Mouse (Mus musculus) forebrain, embryonic 16.5 days (tissue): ENCODE results near the gene Gck. TPM values are rescaled to one million over a fixed set of nuclear protein-coding genes. Genes with fewer than 3 reads are reported as not detected.
"Not testable (repeated sequence)": the region's sequence is repeated elsewhere in the genome, so short reads cannot be mapped to it uniquely, and the experiment has no call there.

Experiments
- ATAC-seq: fragments of 200-750 bp; cut with Nextera tagmentation; 2 replicates; pipeline ENCODE4 v1.8.0; 2017; ENCODE audit warnings: mild to moderate bottlenecking, moderate library complexity
- H3K27ac ChIP-seq: fragments of 300-500 bp; sonication (generic); 2 replicates; pipeline ENCODE4 v1.5.1; 2014; ENCODE audit warnings: low read length, control low read depth
- H3K27me3 ChIP-seq: fragments of 300-500 bp; sonication (generic); replicated peaks from 2 replicates; pipeline ENCODE4 v1.6.1; 2014; ENCODE audit warnings: low read length; ENCODE audit not compliant: control insufficient read depth, insufficient read depth
- H3K36me3 ChIP-seq: fragments of 300-500 bp; sonication (generic); 2 replicates; pipeline ENCODE4 v1.6.1; 2014; ENCODE audit not compliant: control insufficient read depth, insufficient read depth
- H3K4me1 ChIP-seq: fragments of 300-500 bp; sonication (generic); replicated peaks from 2 replicates; pipeline ENCODE4 v1.6.1; 2014; ENCODE audit warnings: low read length; ENCODE audit not compliant: control insufficient read depth, insufficient read depth
- H3K4me2 ChIP-seq: fragments of 300-500 bp; sonication (generic); 2 replicates; pipeline ENCODE4 v1.6.1; 2014; ENCODE audit warnings: mild to moderate bottlenecking, low read length, control low read depth
- H3K4me3 ChIP-seq: fragments of 300-500 bp; sonication (generic); replicated peaks from 2 replicates; pipeline ENCODE4 v1.5.1; 2014; ENCODE audit warnings: mild to moderate bottlenecking, low read length, control low read depth
- H3K9ac ChIP-seq: fragments of 300-500 bp; sonication (generic); replicated peaks from 2 replicates; pipeline ENCODE4 v1.6.1; 2014; ENCODE audit warnings: low read depth, low read length, control low read depth
- H3K9me3 ChIP-seq: fragments of 300-500 bp; sonication (generic); 2 replicates; pipeline ENCODE4 v1.6.1; 2016; ENCODE audit warnings: low read length; ENCODE audit not compliant: control insufficient read depth
- WGBS: fragments of 180-500 bp; shearing (Covaris S2); extraction: QIAGEN DNeasy Blood & Tissue Kit; methylation state at CpG from one replicate; pipeline ENCODE4 v1.1.7; 2014; 5-methylcytosine and 5-hydroxymethylcytosine counted together
- polyA plus RNA-seq: library from polyadenylated mRNA; unstranded; fragments of >200 nt; fragmentation: Nextera tagmentation; extraction: Ambion mirVana; gene quantifications from 2 replicates; pipeline ENCODE4 v1.2.1, GENCODE M21; 2015

Gck gene
- polyA plus RNA-seq, 1 experiment from 2014 or later = 8.2 TPM

- no peaks in the 10 kb centered on the region for H3K4me1 ChIP-seq
- no peaks in the 10 kb centered on the region for H3K36me3 ChIP-seq
- H3K9me3 ChIP-seq = no peaks in the 10 kb centered on the region
- H3K4me3 ChIP-seq = no peak overlapping the region
- no peak for ATAC-seq
- 63% methylated on average over 4 of the region's 4 CpGs for WGBS
- H3K27ac ChIP-seq = no peak overlapping the region
- H3K4me2 ChIP-seq = no peak overlapping the region
- H3K27me3 ChIP-seq = no peaks in the 10 kb centered on the region
- no peak overlapping the region for H3K9ac ChIP-seq
These were observed 2.1 kb downstream of the Gck start for GRCm38 (mm10) chr11:5947796-5948195.

DNA sequence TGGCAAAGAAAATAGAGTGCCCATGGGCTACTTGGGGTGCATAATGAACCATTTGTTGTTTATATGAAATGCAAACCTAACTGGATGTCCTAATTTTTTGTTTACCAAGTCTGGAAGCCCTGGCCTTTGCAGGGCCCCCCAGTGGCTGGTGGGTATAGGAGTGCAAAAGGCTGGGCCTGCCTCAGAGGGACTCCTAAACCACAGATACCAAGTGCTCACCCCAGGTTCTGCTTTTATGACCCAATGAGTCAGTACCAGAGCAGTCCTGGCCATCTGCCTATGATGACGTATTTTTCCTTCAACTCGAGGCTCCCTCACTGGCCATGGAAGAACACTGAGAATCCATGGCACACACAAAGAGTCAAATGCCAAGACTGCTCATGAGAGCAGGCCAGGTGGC is 4.8 kb downstream of the Gck start:
- no peaks in the 10 kb centered on the region for H3K4me1 ChIP-seq
- no peaks in the 10 kb centered on the region for H3K27me3 ChIP-seq
- H3K9ac ChIP-seq = no peak overlapping the region
- no peaks in the 10 kb centered on the region for H3K36me3 ChIP-seq
- no peaks in the 10 kb centered on the region for H3K9me3 ChIP-seq
- WGBS = 86% methylated on average over 2 of the region's 2 CpGs
- no peak overlapping the region for H3K4me3 ChIP-seq
- no peak overlapping the region for H3K4me2 ChIP-seq
- H3K27ac ChIP-seq = no peak overlapping the region
- no peak for ATAC-seq

- H3K36me3 ChIP-seq = no peaks in the 10 kb centered on the region
- H3K27ac ChIP-seq = no peak overlapping the region
- H3K27me3 ChIP-seq = no peaks in the 10 kb centered on the region
- no peak overlapping the region for H3K9ac ChIP-seq
- no peaks in the 10 kb centered on the region for H3K4me1 ChIP-seq
- 59% methylated on average over 6 of the region's 6 CpGs for WGBS
- no peak overlapping the region for H3K4me2 ChIP-seq
- H3K4me3 ChIP-seq = no peak overlapping the region
- ATAC-seq = no peak
- H3K9me3 ChIP-seq = no peaks in the 10 kb centered on the region
These were observed 6.9 kb downstream of the Gck start for GRCm38 (mm10) chr11:5942966-5943365.

DNA sequence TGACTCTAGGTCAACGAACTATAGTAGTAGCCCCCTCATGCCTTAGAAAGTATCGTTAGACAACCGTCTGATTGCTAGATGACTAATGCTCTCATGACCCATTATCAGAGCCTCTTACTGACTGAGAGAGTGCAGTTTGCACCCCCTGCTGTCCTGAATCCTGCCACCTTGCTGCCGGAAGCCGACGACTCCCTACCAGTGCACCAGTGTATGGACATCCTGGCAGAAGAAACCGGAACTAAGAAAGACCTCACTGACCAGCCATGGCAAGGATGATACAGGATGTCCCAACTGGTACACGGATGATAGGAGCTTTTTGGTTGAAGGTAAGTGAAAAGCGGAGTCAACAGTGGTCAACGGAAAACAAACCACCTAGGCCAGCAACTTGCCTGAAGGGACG is 15.3 kb downstream of the Gck start:
- H3K27me3 ChIP-seq, H3K36me3 ChIP-seq, H3K27ac ChIP-seq, ATAC-seq, H3K9me3 ChIP-seq, H3K4me2 ChIP-seq, H3K9ac ChIP-seq, H3K4me3 ChIP-seq, H3K4me1 ChIP-seq: not testable (repeated sequence)
- 90% methylated on average over 11 of the region's 11 CpGs for WGBS

DNA sequence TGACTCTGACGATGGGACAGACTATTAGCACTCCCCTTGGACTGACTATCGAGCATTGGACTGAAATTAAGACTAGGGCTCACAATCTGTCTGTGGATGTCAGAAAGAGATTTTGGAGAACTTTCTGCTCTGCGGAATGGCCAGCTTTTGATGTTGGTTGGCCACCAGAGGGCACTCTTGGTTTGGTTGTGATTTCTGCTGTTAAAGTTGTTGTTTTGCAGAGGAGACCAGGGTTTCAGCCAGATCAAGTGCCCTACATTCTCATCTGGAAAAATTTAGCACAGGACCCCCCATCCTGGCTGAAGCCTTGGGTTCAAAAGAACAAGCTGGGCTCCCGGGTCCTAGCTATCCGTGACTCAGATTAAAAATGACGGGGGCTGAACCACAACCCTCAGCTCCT is 17.9 kb downstream of the Gck start:
- not testable (repeated sequence) for ATAC-seq, H3K27ac ChIP-seq, H3K4me3 ChIP-seq, H3K27me3 ChIP-seq, H3K36me3 ChIP-seq, H3K9ac ChIP-seq, H3K4me2 ChIP-seq, H3K9me3 ChIP-seq, H3K4me1 ChIP-seq
- WGBS = 83% methylated on average over 6 of the region's 6 CpGs

DNA sequence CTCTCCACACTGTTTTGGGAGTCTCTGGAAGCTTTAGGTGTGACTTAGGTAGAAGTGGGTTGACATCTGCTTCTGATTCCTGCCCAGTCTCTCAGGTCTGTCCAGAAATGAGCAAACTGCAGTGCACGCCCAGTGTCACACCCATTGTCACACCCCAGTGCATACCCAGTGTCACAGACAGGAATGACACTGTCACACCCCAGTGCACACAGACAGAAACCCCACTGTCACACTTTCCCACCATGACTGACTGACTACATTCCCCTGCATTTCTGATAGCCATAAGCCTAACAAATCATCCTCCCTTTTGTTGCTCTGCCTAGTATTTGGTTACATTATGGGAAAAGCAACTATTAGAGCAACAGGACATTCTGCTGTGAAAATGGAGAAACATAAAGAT is 19.3 kb downstream of the Gck start:
- 89% methylated on average over 1 of the region's 1 CpGs for WGBS
- no peak overlapping the region for H3K4me3 ChIP-seq
- no peak overlapping the region for H3K9ac ChIP-seq
- H3K9me3 ChIP-seq = no peaks in the 10 kb centered on the region
- H3K4me2 ChIP-seq = no peak overlapping the region
- ATAC-seq = no peak
- no peaks in the 10 kb centered on the region for H3K36me3 ChIP-seq
- no peaks in the 10 kb centered on the region for H3K27me3 ChIP-seq
- no peak overlapping the region for H3K27ac ChIP-seq
- no peaks in the 10 kb centered on the region for H3K4me1 ChIP-seq

GRCm38 (mm10) chr11:5926696-5927220 is 23.1 kb downstream of the Gck start:
- Histone ChIP-seq H3K36me3 (no peaks in the 10 kb centered on the region), H3K9ac (no peak overlapping the region), H3K27ac (no peak overlapping the region), H3K4me2 (no peak overlapping the region), H3K9me3 (no peaks in the 10 kb centered on the region), H3K4me1 (no peaks in the 10 kb centered on the region), H3K27me3 (no peaks in the 10 kb centered on the region), H3K4me3 (no peak overlapping the region)
- ATAC-seq = no peak
- WGBS = 82% methylated on average over 3 of the region's 3 CpGs

- no peak for ATAC-seq
- H3K9ac ChIP-seq = no peak overlapping the region
- H3K36me3 ChIP-seq = no peaks in the 10 kb centered on the region
- 57% methylated on average over 8 of the region's 8 CpGs for WGBS
- no peaks in the 10 kb centered on the region for H3K27me3 ChIP-seq
- no peak overlapping the region for H3K4me2 ChIP-seq
- H3K9me3 ChIP-seq = no peaks in the 10 kb centered on the region
- H3K4me1 ChIP-seq = no peaks in the 10 kb centered on the region
- H3K27ac ChIP-seq = no peak overlapping the region
- no peak overlapping the region for H3K4me3 ChIP-seq
These were observed 25.2 kb downstream of the Gck start for GRCm38 (mm10) chr11:5924699-5925098.

DNA sequence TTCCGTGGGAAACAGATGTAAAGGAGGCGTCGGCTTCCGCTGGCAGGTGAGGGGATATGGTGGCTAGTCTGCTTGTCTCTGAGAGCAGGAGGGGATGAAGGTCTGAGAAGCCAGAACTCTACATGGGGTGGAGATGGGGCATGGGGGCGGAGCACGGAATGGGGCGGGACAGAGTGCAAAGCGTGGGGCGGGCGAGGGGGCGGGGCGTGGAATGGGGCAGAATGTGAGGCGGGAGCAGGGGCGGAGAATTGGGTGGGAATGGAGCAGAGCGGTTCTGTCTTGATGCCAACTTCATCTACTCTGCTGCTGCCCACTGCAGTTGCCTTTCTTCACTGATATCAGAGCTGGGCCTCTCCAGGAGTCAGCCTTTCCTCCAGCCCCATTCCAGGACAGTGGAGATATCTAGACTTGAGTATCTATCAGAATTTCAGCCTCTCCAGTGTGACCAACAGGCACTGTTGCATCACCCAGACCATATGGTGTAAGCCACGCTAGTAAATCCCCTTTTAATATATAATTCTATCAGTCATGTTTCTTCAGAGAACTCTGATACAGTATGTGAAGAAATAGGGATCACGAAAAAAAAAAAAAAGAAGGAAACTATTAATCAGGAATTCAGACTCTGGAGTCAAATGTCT is 29.4 kb downstream of the Gck start:
- no peak overlapping the region for H3K9ac ChIP-seq
- H3K27me3 ChIP-seq = no peaks in the 10 kb centered on the region
- no peak overlapping the region for H3K4me3 ChIP-seq
- 36% methylated on average over 17 of the region's 17 CpGs for WGBS
- no peak overlapping the region for H3K4me2 ChIP-seq
- H3K9me3 ChIP-seq = no peaks in the 10 kb centered on the region
- no peaks in the 10 kb centered on the region for H3K36me3 ChIP-seq
- no peak overlapping the region for H3K27ac ChIP-seq
- ATAC-seq = no peak
- H3K4me1 ChIP-seq = no peaks in the 10 kb centered on the region

DNA sequence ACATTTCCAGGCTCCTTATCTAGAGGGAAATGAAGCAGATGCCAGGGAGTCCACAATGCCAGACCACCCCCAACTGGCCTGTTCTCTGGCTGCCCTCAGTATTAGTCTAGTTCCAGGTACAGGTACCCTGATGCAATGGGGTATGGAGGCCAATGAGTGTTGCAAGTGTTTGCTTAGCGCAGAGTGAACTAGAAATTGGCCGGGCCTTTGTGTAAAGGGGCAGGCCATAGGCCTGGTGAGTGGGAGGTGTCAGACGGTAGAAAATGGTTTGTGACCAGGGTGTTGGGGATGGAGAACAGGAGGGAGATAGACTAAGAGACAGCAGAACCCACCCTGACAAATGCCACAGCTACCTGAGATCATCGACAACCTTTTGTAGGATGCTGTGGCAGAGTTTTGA is 30.3 kb downstream of the Gck start:
- Histone ChIP-seq H3K9me3 (no peaks in the 10 kb centered on the region), H3K4me3 (no peak overlapping the region), H3K36me3 (no peaks in the 10 kb centered on the region), H3K4me1 (no peaks in the 10 kb centered on the region), H3K9ac (no peak overlapping the region), H3K4me2 (no peak overlapping the region), H3K27ac (no peak overlapping the region), H3K27me3 (no peaks in the 10 kb centered on the region)
- no peak for ATAC-seq
- 96% methylated on average over 4 of the region's 4 CpGs for WGBS
